Mouse (Mus musculus): ENCODE measurements around the gene Gtf3c4.

- no peak for TF ChIP-seq ZC3H11A (IDR thresholded peaks at IDR 0.05; ENCODE audit: borderline replicate concordance, low read depth, low read length)
- TF ChIP-seq MAFK (IDR thresholded peaks at IDR 0.05; ENCODE audit: insufficient read depth, low read depth, low read length): no peak
- TF ChIP-seq CHD2 (IDR thresholded peaks at IDR 0.05; ENCODE audit: low read depth, low read length): no peak
- TF ChIP-seq ZNF384 (IDR thresholded peaks at IDR 0.05; ENCODE audit: low read depth, low read length): no peak
These were observed 27.3 kb upstream of the Gtf3c4 start for GRCm38 (mm10) chr2:28867495-28867894.

All from ES-E14 (cell line).